Mouse (Mus musculus) c-Kit-positive CD71-positive TER-119-negative erythroid progenitor cells, embryonic 14.5 days (primary cell): ENCODE results near the gene Ecsit.

ENCODE experiments used
- DNase-seq: peaks from one replicate; pipeline ENCODE4 v3.0.0-alpha.2; 2013; ENCODE audit warnings: low read depth

Gene Ecsit

DNA sequence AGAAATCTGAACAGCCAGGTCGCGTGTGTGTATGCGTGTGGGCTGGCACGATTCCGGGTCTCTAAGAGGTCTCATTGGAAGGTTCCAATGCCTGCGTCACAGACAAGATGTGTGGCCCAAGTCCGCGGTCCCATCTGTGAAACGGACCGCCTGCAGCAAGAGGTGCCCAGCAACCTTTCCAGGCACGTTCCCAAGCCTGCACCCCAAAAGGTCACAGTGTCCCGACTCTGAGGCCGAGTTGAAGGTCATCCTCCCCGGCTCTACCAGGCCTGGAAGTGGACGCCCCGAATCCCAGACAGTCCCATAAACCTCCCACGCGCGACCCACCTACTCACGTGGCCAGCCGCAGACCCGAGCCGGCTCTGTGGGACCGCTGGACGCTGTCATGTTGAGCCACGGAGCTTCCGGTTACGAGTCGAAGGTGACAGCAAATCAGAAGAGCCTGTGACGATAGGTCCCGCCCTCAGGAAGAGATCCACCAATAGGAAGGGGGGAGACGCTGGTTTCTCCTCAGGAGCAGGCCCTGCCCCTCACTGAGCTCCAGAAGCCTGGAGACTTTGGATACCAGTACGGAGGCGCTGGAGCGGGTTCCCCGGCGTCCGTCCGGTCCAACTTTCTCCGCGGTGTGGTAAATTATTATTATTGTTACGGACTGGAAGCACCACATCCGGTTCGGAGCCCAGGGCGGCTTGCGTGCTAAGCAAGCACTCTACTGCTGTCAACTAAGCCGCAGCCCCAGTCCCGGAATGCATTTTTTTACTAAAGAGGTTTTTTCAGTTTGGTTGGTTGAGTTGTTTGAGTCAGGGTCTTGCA lies at the start of gene Ecsit:
Ecsit (minus strand) TSS at position 417 of the 813 bp plus-strand sequence.
- DNase-seq = peak; percentile 96

DNA sequence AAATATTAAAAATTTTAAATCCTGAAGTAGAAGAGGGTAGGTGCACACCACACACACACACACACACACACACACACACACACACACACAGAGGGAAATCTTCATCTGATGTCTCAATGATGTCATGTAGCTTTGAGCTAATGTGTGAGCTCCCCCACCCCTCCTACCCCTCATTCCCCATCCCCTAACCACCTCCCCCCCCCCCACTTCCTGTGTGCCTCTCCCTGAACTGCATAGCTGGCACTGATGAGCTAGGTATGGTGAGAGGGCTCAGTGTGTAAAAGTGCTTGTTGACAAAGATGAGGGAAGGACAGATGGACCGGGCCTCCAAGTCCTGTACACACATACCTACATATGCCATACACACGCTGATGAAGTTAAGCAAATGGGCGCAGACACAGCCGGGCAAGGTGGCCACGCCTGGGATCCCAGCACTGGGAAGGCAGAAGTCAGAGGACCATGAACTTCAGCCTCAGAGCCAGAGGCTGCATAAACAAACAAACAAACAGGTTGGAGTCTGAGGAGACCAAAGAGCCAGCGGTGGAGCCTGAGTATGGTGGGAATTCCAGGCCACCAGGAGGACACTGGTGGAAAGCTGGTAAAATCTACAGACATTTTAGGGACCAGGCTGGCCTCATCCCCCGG lies 49.1 kb upstream of the Ecsit start:
- DNase-seq = no peak

DNA sequence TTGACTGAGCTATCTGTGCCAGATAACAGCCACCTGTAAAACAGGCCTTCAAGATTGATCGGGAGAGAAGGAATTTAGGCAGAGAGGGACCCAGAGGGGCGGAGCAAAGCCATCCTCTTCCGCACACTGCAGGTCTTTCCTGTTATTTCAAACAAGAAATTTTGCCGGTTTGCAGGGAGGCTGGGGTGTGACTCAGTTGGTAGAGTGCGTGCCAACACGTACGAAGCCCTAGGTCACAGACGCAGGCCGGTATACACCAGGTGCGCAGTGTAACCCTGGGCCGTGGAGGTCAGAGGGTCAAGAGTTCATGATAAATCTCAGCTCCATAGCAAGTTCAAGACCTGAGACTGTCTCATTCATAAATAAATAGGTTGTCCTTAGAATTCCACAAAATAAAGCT lies 47.0 kb upstream of the Ecsit start:
- DNase-seq = no peak

DNA sequence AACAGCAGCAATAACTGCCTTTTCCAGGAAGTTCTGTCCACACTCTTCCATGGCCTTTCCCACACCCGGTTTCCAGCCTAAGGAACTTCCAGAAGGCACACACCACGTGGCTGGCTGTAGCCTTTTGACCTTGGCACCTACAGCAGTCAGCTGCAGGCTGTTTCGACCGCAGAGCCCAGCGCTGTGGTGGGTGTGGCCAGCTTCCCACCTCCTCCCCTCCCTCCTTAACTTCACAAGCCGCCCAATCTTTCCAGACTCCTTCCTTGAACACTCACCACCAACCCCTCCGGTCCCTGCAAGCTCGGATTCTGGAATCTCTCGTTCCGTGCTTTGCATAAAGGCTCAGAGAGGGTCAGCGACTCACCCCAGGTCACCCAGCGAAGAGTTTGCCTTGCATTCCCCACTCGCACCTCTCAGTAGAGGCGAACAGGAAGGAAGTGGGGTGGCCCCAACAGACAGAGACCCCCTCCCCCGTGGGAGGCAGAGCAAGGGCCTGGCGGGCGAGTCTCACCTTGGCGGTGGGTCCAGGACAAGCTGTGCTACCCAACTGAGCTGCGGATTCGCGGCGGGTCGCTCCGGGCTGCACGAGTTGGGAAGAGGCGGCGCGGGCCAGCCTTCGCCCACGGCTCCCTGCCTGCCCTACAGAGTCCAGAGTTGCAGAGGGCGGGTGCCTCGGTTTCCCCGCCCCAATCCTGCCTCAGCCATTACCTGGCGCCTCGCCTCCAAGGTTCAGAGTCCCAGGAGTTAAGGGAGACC lies 46.2 kb upstream of the Ecsit start:
- DNase-seq = no peak

DNA sequence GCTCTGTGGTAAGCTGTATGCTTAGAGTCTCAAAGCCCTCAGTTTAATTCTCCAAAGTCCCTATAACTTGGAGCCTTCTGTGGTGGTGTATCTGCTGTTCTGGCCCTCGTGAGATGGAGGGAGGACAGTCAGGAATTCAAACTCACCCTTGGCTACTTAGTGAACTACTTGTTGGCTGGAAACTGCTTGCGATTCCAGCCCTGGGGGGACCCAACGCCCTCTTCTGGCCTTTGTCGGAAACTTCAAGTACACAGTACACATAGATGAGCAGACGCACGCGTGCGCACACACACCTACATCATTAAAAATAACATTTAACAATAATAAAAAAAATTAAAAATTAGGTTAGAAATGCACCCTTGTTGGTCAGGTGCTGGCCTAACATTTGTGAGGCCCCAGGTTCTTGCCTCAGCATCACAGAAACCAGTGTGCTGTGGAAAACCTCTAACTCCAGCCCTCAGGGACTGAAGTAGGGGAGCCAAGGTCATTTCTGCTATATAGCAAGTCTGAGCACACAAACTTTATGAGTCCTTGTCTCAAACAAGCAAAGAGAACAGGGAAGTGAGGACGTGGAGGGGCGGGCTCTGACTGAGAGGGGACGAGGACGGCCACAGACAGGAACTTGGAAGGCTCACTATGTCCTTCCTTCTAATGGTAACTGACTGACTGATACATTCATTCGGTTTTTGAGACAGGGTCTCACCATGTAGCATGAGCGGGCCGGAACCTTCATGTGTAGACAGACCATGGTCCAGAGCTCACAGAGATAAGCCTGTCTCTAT lies 40.2 kb upstream of the Ecsit start:
- no peak for DNase-seq

DNA sequence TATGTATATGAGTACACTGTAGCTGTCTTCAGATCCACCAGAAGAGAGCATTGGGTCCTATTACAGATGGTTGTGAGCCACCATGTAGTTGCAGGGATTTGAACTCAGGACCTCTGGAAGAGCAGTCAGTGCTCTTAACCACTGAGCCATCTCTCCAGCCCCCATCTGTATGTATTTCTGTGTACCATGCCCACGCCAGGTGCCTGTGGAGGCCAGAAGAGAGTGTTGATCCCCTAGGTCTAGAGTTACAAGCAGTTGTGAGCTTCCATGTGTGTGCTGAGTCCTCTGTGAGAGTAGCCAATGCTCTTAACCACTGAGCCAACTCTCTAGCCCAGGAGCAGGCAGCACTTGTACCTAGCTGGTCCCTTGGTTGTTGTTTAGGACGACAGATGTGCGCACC lies 38.9 kb upstream of the Ecsit start:
- no peak for DNase-seq

DNA sequence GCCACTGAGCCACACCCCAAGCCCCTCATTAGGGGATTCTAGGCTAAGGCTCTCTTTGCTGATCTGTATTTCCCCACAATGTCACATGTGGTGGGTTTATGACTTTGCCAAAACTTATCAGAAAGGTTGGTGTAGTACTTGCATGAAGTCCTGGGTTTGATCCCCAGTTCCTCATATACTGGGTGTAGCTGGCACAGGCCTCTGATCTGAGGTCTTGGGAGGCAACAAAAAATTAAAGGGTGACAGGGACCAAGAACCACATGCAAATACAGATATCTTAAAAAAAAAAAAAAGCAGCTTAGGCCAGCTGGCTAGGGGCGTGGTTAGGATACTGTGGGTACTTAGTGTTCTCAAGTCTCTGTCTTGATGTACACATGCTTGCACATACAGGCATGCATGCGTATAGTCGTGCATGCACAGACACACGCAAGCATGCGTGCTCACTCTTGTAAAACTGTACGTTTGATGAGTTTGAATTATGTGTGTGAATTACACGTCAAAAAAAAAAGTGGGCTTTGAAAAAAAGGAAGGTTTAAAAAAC lies 37.9 kb upstream of the Ecsit start:
- DNase-seq = no peak

DNA sequence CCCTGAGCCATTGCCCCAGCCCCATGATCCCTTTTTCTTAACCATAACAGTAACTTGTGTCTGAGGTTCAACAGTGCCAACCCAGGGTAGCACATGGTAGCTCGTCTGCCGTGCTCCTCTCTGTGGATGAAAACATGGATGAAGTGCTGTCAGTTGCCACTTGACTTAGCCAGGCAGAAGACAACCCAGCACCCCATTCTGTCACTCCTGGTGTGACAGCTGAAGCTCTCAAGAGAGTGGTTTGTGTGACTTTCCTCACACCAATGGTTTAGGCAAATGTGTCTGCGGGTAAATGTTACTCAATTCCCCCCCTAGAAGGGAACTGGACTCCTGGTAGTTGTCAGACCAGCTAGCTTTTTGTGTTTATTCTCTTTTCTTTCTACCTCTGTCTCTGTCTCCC lies 36.8 kb upstream of the Ecsit start:
- no peak for DNase-seq

DNA sequence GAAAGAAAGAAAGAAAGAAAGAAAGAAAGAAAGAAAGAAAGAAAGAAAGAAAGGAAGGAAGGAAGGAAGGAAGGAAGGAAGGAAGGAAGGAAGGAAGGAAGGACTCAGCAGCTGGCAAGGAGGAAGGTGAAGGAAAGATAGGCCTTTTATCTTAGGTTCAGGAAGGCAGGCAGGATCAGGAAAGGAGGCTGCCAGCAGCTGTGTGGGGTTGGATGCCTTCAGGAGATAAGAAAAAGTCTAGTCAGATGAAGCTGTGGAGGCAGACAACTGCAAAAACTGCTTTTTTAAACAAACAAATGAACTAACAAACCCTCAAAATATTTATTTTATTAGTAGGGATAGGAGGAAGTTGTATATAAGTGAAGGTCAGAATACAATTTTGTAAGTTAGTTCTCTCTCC lies 36.3 kb upstream of the Ecsit start:
- DNase-seq = no peak

DNA sequence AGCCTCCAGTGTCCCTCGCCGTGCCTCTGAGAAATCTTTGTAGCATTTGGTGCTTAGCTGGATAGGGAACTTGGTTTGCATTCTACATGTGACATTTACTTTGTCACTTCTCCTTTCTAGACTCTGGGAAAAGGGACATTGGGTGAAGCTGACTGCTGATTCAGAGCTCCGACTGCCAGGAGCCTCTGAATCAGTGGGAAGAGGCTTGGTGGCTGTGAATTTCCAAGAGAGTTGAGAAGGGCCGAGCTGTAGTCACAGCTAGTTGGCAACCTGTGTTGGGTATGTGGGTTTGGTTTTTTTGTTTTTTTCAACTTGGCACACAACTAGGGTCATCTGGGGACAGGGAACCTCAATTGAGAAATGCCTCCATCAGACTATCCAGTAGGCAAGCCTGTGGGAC lies 34.3 kb upstream of the Ecsit start:
- DNase-seq = no peak

DNA sequence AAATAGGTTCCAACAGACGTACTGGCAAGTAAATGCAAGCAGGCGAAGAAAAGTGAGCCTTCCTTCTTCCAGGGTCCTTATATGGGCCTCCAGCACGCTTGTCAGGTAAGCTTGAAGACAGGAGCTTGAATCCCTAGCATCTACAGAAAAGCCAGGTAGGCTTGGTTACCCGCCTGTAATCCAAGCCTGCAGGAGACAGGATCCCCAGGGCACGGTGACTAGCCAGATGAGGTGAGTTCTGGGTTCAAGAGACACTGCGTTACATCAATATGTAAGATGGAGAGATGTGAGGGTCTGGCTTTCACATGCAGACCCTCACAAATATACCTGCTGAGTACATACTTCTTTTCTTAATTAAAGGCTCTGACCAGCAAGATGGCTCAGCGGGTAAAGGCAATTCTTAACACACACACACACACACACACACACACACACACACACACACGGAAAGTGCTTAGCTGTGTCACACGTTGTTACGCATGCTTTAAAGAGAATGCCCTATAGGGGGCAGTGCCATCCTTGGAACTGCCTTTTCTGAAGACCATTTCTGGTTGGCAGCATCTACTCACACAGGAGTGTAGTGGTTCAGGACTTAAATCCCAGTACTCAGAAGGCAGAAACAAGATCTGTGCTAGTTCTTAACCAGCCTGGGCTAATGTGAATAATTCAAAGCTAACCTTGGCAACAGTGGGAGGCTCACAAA lies 32.7 kb upstream of the Ecsit start:
- peak; percentile 79 for DNase-seq

DNA sequence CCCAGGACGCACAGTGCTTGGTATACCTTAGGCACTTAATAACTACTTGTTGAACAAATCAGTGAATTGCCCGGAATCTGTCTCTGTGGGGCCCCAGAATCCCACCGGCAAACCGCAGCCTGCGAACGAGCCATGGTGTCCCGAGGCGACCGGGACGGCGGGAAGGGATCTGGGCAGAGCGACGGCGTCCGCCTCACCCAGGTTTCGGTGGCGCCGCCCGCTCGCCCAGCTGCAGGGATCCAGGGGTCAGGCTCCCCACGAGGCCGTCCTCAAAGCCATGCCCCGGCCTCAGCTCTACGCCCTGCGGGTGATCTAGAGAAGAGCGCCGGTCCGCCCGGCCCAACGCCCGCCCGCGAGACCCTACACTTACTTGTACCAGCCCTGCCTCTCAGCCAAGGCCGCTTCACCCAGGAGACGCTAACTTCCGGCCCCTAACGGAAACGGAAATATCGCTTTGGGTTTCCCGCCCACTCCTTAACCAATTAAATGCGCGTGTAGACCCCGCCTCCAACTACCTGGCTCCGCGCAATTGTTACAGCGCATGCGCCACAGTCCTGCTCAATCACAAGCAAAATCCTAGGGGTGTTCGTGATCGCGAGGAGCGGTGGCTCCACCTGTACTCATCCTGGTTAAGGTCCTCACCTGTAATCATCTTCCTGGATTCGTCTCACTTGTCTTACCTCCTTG lies 31.6 kb upstream of the Ecsit start, which contains the start of gene Elof1:
Elof1 (minus strand) TSS at position 433 of the 687 bp plus-strand sequence.
- DNase-seq = peak; percentile 97

DNA sequence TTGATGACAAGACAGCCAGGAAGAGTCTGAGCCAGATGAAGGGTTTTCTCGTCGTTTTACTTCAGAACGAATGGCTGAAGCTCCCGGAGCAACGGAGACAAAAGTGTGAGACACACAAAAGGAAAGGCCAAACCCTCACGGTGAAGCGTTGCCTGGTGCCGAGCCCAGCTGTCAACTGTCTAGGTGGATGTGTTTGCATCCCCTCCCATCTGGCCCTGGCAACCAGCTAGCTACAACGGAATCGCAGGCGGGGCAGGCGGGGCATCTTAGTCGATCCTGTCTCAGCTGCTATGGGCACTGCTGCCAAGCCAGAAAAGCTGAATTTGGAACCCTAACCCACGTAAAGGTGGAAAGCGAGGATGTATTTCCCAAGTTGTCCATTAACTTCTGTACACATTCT lies 30.8 kb upstream of the Ecsit start:
- DNase-seq = no peak

DNA sequence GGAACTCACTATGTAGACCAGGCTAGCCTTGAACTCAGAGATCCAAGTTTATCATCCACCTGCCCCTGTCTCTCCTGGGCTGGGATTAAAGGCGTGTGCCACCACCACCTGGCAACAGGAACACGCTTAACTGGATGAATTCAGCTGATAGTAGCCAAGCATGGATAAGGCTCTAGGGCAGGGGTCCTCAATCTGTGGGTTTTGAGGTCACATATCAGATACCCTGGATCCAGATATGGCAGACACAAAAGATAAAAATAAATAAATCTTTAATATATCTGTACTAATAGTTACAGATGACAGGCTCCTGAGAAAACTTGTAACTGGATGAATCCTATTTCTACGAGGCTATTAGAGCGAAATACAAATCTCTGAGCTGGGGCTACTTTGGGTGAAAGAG lies 30.4 kb upstream of the Ecsit start:
- no peak for DNase-seq

DNA sequence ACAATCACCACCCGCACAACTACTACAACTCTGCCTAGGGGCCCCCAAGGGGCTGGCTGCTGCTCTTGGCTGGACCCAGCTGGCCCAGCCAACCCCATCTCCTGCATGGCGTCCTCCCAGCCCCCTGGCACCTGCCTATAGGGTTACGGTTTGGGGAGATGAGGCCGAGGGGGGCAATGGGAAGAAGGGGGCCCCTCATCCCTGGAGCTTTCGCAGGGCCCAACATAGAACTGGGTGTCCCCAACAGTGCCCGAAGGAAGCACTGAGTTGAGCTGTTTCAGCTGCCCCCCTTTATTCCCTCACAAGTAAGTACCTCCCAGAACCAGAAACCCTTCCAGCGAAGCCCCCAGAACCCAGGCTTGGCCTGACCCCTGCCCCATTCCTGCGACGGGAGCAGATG lies 23.0 kb upstream of the Ecsit start:
- DNase-seq = no peak

DNA sequence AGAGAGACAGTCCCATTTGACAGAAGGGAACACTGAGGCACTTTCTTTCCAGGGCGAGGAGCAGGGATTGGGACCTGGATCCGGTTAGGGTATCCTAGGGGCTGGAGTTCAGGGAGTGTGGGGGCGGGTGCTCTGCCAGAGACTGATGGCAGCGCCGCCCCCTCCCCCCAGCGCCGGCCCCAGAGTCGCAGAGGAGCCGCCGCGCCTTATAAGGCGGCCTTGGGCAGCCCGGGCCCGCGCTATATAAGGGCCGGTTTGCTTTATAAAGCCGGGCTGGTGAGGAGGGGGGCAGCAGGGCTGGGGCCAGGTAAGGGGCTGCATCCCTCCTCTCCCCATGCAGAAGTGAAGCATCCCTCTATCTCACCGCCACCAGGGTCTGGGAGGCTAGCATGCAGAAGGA lies 14.7 kb upstream of the Ecsit start:
- no peak for DNase-seq

DNA sequence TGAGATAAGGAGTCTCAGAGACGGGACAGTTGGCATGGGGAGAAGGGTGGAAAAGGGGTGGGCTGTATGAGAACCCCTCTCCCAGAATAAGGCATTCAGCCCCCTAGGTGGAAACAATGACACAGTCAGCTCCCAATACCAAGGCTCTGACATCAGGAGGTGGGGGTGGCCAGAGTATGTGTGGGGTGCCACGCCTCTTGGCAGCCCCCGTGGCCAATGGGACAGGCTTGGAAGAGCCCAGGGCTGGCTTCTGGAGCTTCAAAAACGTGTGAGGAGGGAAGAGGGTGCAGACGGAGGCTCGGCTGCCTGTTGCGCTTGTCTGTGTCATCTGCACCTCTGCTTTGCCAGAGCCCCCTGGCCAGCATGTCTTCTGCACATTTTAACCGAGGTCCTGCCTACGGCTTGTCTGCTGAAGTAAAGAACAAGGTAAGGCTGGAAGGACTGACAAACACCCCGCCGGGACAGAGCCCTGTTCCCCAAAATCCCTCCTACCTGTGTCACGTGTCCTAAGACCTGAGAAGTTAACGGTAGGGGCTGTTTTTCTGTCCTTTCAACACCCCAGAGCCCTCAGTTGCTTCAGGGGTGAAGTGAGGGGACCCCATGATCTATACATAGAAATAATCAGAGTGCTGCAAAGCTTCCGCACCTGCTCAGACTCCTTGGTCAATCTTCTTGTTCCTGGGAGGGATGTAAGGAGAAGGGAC lies 13.9 kb upstream of the Ecsit start, which contains the start of gene Cnn1:
Cnn1 (plus strand) TSS at position 224 of the 704 bp plus-strand sequence.
- no peak for DNase-seq

DNA sequence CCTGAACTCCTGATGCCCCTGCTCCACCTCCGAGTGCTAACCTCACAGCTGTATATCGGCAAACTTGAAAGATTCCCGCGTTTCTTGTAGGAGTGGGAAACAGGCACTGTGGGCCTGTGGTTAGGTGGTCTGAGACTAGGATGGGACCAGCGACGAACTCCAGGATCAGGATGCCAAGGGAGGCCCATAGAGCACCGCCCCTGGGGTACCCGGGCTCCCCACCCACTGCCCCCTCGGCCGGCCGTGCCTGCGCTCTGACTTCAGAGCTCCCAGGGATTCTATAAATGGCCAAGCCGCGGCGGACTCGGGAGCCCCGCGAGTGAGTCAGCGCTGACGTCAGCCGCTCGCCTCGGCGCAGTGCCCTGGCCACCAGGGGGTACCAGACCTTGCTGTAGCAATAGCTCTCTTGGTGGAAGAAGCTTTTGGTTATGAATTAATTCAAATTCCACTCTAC lies 10.6 kb upstream of the Ecsit start:
- peak; percentile 69 for DNase-seq

DNA sequence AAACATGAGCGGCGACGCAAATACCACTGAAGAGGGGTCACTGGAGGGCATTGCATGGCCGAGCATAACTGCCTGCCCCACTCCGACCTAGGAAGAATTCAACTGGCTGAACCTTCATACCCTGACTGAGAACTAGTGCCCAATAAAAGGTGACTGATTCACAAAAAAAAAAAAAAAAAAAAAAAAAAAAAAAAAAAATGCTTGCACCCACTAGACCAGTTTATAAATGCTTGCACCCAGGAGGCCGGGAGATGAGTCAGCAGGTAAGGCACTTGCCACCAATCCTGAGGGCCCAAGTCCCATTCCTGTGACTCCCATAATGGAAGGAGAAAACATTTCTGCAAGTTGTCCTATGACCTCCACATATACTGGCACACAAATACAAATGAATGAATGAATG lies 7.5 kb upstream of the Ecsit start:
- DNase-seq = no peak

DNA sequence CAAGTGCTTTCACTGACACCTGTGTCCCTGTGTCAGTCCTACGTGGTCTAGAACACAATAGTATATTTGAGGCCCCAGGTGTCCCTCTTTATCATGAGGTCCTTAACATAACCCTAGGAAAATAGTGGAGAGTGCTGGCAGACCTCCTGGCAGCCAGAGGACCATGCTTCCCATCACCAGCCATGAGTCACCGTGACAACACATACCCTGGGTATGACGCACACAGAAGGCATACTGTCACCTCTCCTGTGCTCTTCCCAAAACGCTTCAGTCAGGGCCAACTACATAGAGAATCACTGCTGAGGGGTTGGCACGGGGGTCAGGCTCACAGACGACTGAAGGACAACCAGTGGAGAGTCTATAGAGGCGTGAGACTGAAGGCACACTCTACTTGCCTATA lies 4.7 kb upstream of the Ecsit start:
- no peak for DNase-seq
